Mouse (Mus musculus) heart, postnatal 0 days (tissue): ENCODE measurements around the gene Cemip2.

ENCODE experiments used
- CTCF ChIP-seq: IDR thresholded peaks from 2 replicates; pipeline ENCODE4 v1.5.1; 2016; ENCODE audit warnings: antibody characterized with exemption, control low read depth, low read depth
- EP300 ChIP-seq: IDR thresholded peaks from 2 replicates; pipeline ENCODE4 v1.6.1; 2016; ENCODE audit warnings: antibody characterized with exemption, low read depth

DNA sequence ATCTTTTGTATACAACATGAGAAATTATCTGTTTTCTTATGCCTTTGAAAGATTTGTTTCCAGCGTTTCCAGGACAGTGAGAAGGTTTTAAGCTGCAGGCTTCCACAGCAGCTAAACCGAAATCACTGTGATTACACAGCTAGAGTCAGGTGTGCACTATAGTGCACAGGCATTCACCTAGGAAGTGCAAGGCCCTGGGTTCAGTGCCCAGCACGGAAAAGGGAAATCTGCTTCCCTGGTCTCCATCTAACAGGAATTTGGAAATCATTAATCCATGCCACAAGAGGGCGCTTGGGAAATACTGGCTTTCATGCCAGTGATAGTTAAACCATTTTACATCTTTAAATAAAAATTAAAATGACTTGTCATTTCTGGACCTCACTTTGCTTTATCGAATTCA is 44.0 kb upstream of the Cemip2 start:
- TF ChIP-seq CTCF (peak; percentile 59), EP300 (no peak)
